Mouse (Mus musculus): Measurements from ENCODE around the gene Omg. TPM values are rescaled to one million over a fixed set of nuclear protein-coding genes. Genes with fewer than 3 reads are reported as not detected.

Gene Omg
- polyA plus RNA-seq, 1 experiment from 2014 or later = 3.3 TPM

- Histone ChIP-seq H3K4me3 (replicated peaks) (no peak overlapping the region), H3K4me1 (replicated peaks) (no peaks in the 10 kb centered on the region), H3K9me3 (no peaks in the 10 kb centered on the region), H3K27ac (no peak overlapping the region), H3K4me2 (replicated peaks) (no peak overlapping the region), H3K36me3 (peaks cover 13% of the 10 kb centered on the region), H3K27me3 (no peaks in the 10 kb centered on the region), H3K9ac (replicated peaks) (no peak overlapping the region)
- 94% methylated on average over 5 of the region's 5 CpGs for WGBS
- no peak for ATAC-seq
Measured at GRCm38 (mm10) chr11:79527739-79528384, 24.0 kb upstream of the Omg start.

GRCm38 (mm10) chr11:79527015-79527738 is 23.3 kb upstream of the Omg start:
- H3K4me1 ChIP-seq (replicated peaks) = no peaks in the 10 kb centered on the region
- no peak for ATAC-seq
- no peaks in the 10 kb centered on the region for H3K9me3 ChIP-seq
- H3K4me3 ChIP-seq (replicated peaks) = no peak overlapping the region
- no peak overlapping the region for H3K9ac ChIP-seq (replicated peaks)
- no peaks in the 10 kb centered on the region for H3K27me3 ChIP-seq
- peaks cover 13% of the 10 kb centered on the region for H3K36me3 ChIP-seq
- no peak overlapping the region for H3K27ac ChIP-seq
- 88% methylated on average over 15 of the region's 15 CpGs for whole genome bisulfite sequencing
- no peak overlapping the region for H3K4me2 ChIP-seq (replicated peaks)

- WGBS = 95% methylated on average over 3 of the region's 3 CpGs
- Histone ChIP-seq H3K9me3 (no peaks in the 10 kb centered on the region), H3K9ac (replicated peaks) (no peak overlapping the region), H3K4me2 (replicated peaks) (no peak overlapping the region), H3K4me3 (replicated peaks) (no peak overlapping the region), H3K36me3 (peaks cover 8% of the 10 kb centered on the region), H3K27me3 (no peaks in the 10 kb centered on the region), H3K27ac (no peak overlapping the region), H3K4me1 (replicated peaks) (no peaks in the 10 kb centered on the region)
- no peak for ATAC-seq
Measured at GRCm38 (mm10) chr11:79526549-79526948, 22.7 kb upstream of the Omg start.

GRCm38 (mm10) chr11:79524310-79524575 is 20.4 kb upstream of the Omg start:
- H3K4me3 ChIP-seq (replicated peaks) = no peak overlapping the region
- H3K4me1 ChIP-seq (replicated peaks) = no peaks in the 10 kb centered on the region
- no peak overlapping the region for H3K27ac ChIP-seq
- ATAC-seq = no peak
- 100% methylated on average over 1 of the region's 1 CpGs for WGBS
- no peaks in the 10 kb centered on the region for H3K9me3 ChIP-seq
- H3K4me2 ChIP-seq (replicated peaks) = no peak overlapping the region
- peaks cover 6% of the 10 kb centered on the region; the same call in 1 of the 2 replicates for H3K36me3 ChIP-seq
- H3K27me3 ChIP-seq = no peaks in the 10 kb centered on the region
- H3K9ac ChIP-seq (replicated peaks) = no peak overlapping the region

GRCm38 (mm10) chr11:79523560-79524309 is 19.9 kb upstream of the Omg start, which contains the start of gene Evi2b:
Evi2b (minus strand) TSS chr11:79523762.
- no peak for ATAC-seq

GRCm38 (mm10) chr11:79522944-79523343 is 19.1 kb upstream of the Omg start:
- 83% methylated on average over 1 of the region's 1 CpGs for WGBS
- no peak for ATAC-seq
- peaks cover 6% of the 10 kb centered on the region; the same call in 1 of the 2 replicates for H3K36me3 ChIP-seq

More at GRCm38 (mm10) chr11:79523560-79524309, 19.9 kb upstream of the Omg start, which contains the start of gene Evi2b:
- peaks cover 6% of the 10 kb centered on the region; the same call in 1 of the 2 replicates for H3K36me3 ChIP-seq
- H3K27ac ChIP-seq = no peak within 1 kb of the TSS
- 0 out of 2 replicates have a peak, but pooled peaks cover 2% of the 10 kb centered on the region for H3K4me1 ChIP-seq (replicated peaks)
- H3K4me2 ChIP-seq (replicated peaks) = no peak within 1 kb of the TSS
- no peak within 1 kb of the TSS for H3K9ac ChIP-seq (replicated peaks)
- H3K27me3 ChIP-seq = no peaks in the 10 kb centered on the region
- no peak within 1 kb of the TSS for H3K4me3 ChIP-seq (replicated peaks)
- WGBS = 90% methylated on average over 10 of the region's 10 CpGs
- no peaks in the 10 kb centered on the region for H3K9me3 ChIP-seq

GRCm38 (mm10) chr11:79521930-79522329 is 18.0 kb upstream of the Omg start:
- Histone ChIP-seq H3K36me3 (peaks cover 6% of the 10 kb centered on the region; the same call in 1 of the 2 replicates), H3K4me2 (replicated peaks) (no peak overlapping the region), H3K27me3 (no peaks in the 10 kb centered on the region), H3K4me3 (replicated peaks) (no peak overlapping the region), H3K4me1 (replicated peaks) (0 out of 2 replicates have a peak, but pooled peaks cover 3% of the 10 kb centered on the region), H3K27ac (no peak overlapping the region), H3K9me3 (no peaks in the 10 kb centered on the region), H3K9ac (replicated peaks) (no peak overlapping the region)
- no peak for ATAC-seq

More at GRCm38 (mm10) chr11:79522944-79523343, 19.1 kb upstream of the Omg start:
- H3K9ac ChIP-seq (replicated peaks) = no peak overlapping the region
- H3K9me3 ChIP-seq = no peaks in the 10 kb centered on the region
- no peak overlapping the region for H3K27ac ChIP-seq
- no peaks in the 10 kb centered on the region for H3K27me3 ChIP-seq
- H3K4me1 ChIP-seq (replicated peaks) = 0 out of 2 replicates have a peak, but pooled peaks cover 3% of the 10 kb centered on the region
- H3K4me3 ChIP-seq (replicated peaks) = no peak overlapping the region
- H3K4me2 ChIP-seq (replicated peaks) = no peak overlapping the region

GRCm38 (mm10) chr11:79520772-79521171 is 16.9 kb upstream of the Omg start:
- Histone ChIP-seq H3K27me3 (no peaks in the 10 kb centered on the region), H3K9ac (replicated peaks) (no peak overlapping the region), H3K4me2 (replicated peaks) (no peak overlapping the region), H3K36me3 (peaks cover 6% of the 10 kb centered on the region; the same call in 1 of the 2 replicates), H3K27ac (no peak overlapping the region), H3K9me3 (no peaks in the 10 kb centered on the region), H3K4me3 (replicated peaks) (no peak overlapping the region), H3K4me1 (replicated peaks) (0 out of 2 replicates have a peak, but pooled peaks cover 3% of the 10 kb centered on the region)
- no peak for ATAC-seq

- Histone ChIP-seq H3K27ac (no peak overlapping the region), H3K4me2 (replicated peaks) (no peak overlapping the region), H3K4me3 (replicated peaks) (no peak overlapping the region), H3K9ac (replicated peaks) (no peak overlapping the region), H3K27me3 (no peaks in the 10 kb centered on the region), H3K9me3 (no peaks in the 10 kb centered on the region), H3K4me1 (replicated peaks) (0 out of 2 replicates have a peak, but pooled peaks cover 3% of the 10 kb centered on the region), H3K36me3 (peaks cover 4% of the 10 kb centered on the region; the same call in 1 of the 2 replicates)
- 79% methylated on average over 1 of the region's 1 CpGs for WGBS
- no peak for ATAC-seq
Measured at GRCm38 (mm10) chr11:79519878-79520291, 16.0 kb upstream of the Omg start.

GRCm38 (mm10) chr11:79519299-79519698 is 15.4 kb upstream of the Omg start:
- Histone ChIP-seq H3K4me3 (replicated peaks) (no peak overlapping the region), H3K9me3 (no peaks in the 10 kb centered on the region), H3K36me3 (no peaks in the 10 kb centered on the region), H3K9ac (replicated peaks) (no peak overlapping the region), H3K27ac (no peak overlapping the region), H3K4me2 (replicated peaks) (no peak overlapping the region), H3K27me3 (no peaks in the 10 kb centered on the region), H3K4me1 (replicated peaks) (0 out of 2 replicates have a peak, but pooled peaks cover 3% of the 10 kb centered on the region)
- 85% methylated on average over 6 of the region's 6 CpGs for WGBS
- ATAC-seq = no peak

GRCm38 (mm10) chr11:79515798-79516197 is 11.9 kb upstream of the Omg start:
- H3K9ac ChIP-seq (replicated peaks) = no peak overlapping the region
- no peak overlapping the region for H3K4me3 ChIP-seq (replicated peaks)
- H3K27me3 ChIP-seq = no peaks in the 10 kb centered on the region
- H3K4me2 ChIP-seq (replicated peaks) = no peak overlapping the region
- 98% methylated on average over 2 of the region's 2 CpGs for WGBS
- H3K36me3 ChIP-seq = no peaks in the 10 kb centered on the region
- ATAC-seq = no peak
- H3K27ac ChIP-seq = no peak overlapping the region
- 0 out of 2 replicates have a peak, but pooled peaks cover 3% of the 10 kb centered on the region for H3K4me1 ChIP-seq (replicated peaks)
- no peaks in the 10 kb centered on the region for H3K9me3 ChIP-seq

- H3K4me1 ChIP-seq (replicated peaks) = 0 out of 2 replicates have a peak, but pooled peaks cover 3% of the 10 kb centered on the region
- H3K9ac ChIP-seq (replicated peaks) = no peak overlapping the region
- no peak overlapping the region for H3K27ac ChIP-seq
- H3K4me2 ChIP-seq (replicated peaks) = no peak overlapping the region
- H3K27me3 ChIP-seq = no peaks in the 10 kb centered on the region
- 88% methylated on average over 6 of the region's 6 CpGs for WGBS
- no peaks in the 10 kb centered on the region for H3K36me3 ChIP-seq
- H3K4me3 ChIP-seq (replicated peaks) = no peak overlapping the region
- ATAC-seq = no peak
- H3K9me3 ChIP-seq = no peaks in the 10 kb centered on the region
Measured at GRCm38 (mm10) chr11:79515331-79515730, 11.4 kb upstream of the Omg start.

All from midbrain, embryonic 13.5 days (tissue).